Mouse (Mus musculus) left cerebral cortex, postnatal 14 days (tissue): ENCODE data around the gene Galp. TPM values are rescaled to one million over a fixed set of nuclear protein-coding genes. Genes with fewer than 3 reads are reported as not detected.
"Not testable (repeated sequence)": the region's sequence is repeated elsewhere in the genome, so short reads cannot be mapped to it uniquely, and the experiment has no call there.

ENCODE experiments used
- DNase-seq, 2 experiments: peaks; one replicate each; pipeline ENCODE4 v3.0.0; 2021 to 2022; ENCODE audit warnings: low spot score in 2 of 2, mixed read lengths in 1 of 2
- intact Hi-C: fragments of 180-260 bp; cut with DNase I; formaldehyde crosslinking; loops from one replicate; pipeline ENCODE4 v1.15.1; 2025
- total RNA-seq, 2 experiments: library from RNA; stranded (reverse); gene quantifications; 2 replicates each; pipeline ENCODE4 v1.2.3; 2021

Galp gene
- total RNA-seq, 2 experiments from 2014 or later: not detected

DNA sequence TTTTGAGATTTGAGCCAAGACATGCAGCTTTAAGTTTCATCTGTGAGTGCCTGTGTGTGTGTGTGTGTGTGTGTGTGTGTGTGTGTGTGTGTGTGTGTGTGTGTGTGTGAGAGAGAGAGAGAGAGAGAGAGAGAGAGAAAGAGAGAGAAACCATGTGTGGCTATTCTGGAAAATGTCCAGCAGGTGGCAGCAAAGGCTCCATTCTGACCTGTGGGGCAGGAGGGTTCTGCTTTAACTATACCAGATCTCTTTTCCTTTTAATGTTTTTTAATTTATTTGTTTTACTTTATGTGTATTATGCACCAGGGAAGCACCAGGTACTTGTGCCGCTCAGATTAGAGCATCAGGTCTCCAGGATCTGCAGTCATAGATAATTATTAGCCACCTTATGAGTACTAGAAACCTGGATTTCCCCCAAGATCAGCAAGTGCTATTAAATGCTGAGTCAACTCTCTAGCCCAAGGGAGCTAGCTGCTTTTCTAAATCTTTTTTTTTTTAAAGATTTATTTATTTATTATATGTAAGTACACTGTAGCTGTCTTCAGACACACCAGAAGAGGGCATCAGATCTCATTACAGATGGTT lies 44.0 kb downstream of the Galp start:
- DNase-seq: peak; percentile 20 to 43
- intact Hi-C loops: loop anchor here (5.0 kb wide), 1 partner anchor 41 kb away; no protein-coding TSS in a partner anchor

DNA sequence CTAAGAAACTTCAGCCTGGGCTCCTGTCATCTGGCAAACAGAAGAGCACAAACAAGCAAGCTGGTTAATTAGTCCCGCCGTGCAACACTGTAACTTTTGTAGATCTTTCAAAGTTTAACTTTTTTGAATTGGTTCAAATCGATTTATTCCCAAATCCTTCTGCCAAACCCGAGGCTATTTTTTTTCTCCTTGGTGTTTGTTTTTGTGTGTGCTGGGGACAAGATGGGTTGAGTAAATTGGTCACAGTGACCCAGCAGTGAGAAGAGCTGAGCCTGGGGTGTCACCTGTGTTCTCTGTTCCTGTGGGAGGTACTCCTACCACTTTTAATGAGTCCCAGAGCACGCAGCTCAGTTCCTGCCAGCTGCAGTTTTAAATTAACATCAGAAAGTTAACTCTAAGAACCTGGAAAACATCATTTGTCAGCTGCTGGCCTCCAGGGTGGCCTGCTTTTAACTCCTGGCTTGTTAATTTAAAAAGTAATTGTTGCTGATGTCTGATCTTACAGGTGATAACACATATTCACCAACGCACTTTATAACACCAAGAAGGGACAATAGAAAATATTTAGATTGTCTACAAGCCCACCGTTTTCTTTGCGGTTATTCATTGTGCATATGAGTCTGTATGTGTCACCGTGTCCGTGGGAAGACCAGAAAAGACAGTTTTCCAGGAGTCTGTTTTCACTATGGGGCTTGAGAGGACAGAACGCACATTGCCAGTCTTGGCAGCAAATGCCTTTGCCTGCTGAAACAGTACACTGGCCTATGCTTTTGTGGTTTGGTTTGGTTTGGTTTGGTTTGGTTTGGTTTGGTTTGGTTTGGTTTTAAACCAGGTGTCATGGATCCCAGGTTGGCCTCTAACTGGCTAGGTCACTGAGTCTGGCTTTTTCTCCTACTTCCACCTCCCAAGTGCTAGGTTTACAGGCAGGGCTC lies 47.7 kb downstream of the Galp start:
- intact Hi-C loops: loop anchor here (5.0 kb wide), 1 partner anchor 38 kb away; no protein-coding TSS in a partner anchor
- no peak for DNase-seq

DNA sequence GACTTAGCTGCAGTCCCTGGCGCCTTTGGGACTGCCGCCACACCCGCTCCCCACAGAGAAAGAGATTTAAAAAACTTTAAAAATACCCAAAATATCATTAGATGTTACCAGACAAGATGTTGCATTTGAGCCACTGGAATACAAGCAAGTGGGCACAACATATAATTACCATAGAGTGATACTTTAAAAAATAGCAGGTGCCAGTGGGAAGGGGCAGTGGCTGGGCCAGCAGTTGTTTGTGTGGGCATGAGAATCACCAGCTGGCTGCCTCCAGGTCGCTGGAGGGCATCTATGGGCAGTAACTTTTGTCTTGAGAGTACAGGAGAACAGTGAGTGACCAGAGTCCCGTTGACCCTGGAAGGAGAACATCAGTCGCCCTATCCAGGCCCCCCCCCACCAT lies 55.5 kb downstream of the Galp start, which contains the start of gene Epp13:
Gene Epp13, plus strand, starts transcription at position 301 of the 400 bp plus-strand sequence.
- DNase-seq: no peak
- intact Hi-C loops: no loop called here

GRCm38 (mm10) chr7:6254451-6254850 lies 57.6 kb downstream of the Galp start:
- intact Hi-C loops: no loop called here
- no peak for DNase-seq

- DNase-seq: no peak
- intact Hi-C loops: no loop called here
These were observed 60.5 kb downstream of the Galp start for GRCm38 (mm10) chr7:6257386-6257785.

- intact Hi-C loops: no loop called here
- no peak for DNase-seq
These were observed 61.6 kb downstream of the Galp start for GRCm38 (mm10) chr7:6258232-6259220.

- not testable (repeated sequence) for DNase-seq
These were observed 63.1 kb downstream of the Galp start for GRCm38 (mm10) chr7:6260004-6260403.

DNA sequence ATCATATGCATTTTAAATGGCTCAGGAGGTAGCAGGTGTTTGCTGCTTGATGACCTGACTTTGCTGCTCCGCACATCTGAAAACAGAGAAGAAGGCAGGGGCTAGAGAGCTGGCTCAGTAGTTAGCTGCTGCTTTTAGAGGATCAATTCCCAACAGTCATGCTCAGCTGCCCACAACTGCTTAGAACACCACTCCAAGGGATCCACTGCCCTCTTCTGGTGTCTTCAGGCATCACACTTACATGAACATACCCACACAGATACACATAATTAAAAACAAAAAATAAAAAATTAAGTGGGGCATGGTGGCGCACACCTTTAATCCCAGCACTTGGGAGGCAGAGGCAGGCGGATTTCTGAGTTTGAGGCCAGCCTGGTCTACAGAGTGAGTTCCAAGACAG lies 65.2 kb downstream of the Galp start:
- intact Hi-C loops: no loop called here
- no peak for DNase-seq

More at GRCm38 (mm10) chr7:6260004-6260403, 63.1 kb downstream of the Galp start:
- intact Hi-C loops: not testable (repeated sequence)

- DNase-seq: no peak
- intact Hi-C loops: no loop called here
These were observed 66.1 kb downstream of the Galp start for GRCm38 (mm10) chr7:6262984-6263383.

DNA sequence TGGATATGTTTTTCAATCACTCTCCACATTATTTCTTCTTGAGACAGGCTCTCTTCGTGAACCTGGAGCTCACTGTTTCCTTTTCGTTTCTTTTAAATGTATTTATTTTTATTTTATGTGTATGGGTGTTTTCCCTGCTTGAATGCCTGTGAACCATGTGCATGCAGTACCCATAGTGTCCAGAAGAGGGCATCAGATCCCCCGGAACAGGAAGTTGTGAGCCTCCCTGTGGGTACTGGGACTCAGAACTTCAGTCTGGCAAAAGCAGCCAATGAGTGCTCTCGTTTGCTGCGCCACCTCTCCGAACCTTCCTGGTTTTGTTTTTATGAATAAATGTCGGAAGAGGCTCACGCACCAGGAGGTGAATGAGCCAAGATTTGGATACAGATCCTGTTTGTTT lies 68.8 kb downstream of the Galp start:
- intact Hi-C loops: no loop called here
- peak in 1 of 2 experiments; percentile 19 for DNase-seq

Other genes starting within 250 kb of the Galp start
- not detected for gene Vmn1r65, start 186.1 kb upstream of the Galp start, total RNA-seq
- gene Nlrp4c, start 151.9 kb upstream of the Galp start, total RNA-seq: not detected
- gene Zfp787, start 41.1 kb upstream of the Galp start, total RNA-seq: 10 to 100 TPM; 26.9 to 29.1 TPM
- 10 to 100 TPM; 51.0 to 58.8 TPM for gene Zfp444, start 24.9 kb upstream of the Galp start, total RNA-seq
- not detected for gene Zscan5b, start 25.2 kb downstream of the Galp start, total RNA-seq
- not detected for gene Epp13, start 55.6 kb downstream of the Galp start, total RNA-seq
- 10 to 100 TPM; 10.1 to 12.1 TPM for gene Zfp667, start 89.5 kb downstream of the Galp start, total RNA-seq
- gene Zfp583, start 134.2 kb downstream of the Galp start, total RNA-seq: 10 to 100 TPM; 11.8 to 13.7 TPM
- 1 to 10 TPM; 7.4 to 7.5 TPM for gene Gm3854, start 146.7 kb downstream of the Galp start, total RNA-seq
- gene Zfp78, start 166.2 kb downstream of the Galp start, total RNA-seq: 1 to 10 TPM; 2.9 to 3.1 TPM
- 1 to 10 TPM; 5.0 to 8.9 TPM for gene Zfp28, start 186.2 kb downstream of the Galp start, total RNA-seq
- gene Smim17, start 201.6 kb downstream of the Galp start, total RNA-seq: 10 to 100 TPM; 15.7 to 17.9 TPM
- under 1 TPM in 1 of 2 experiments, not detected in 1; 0.37 TPM for gene Gm20715, start 213.2 kb downstream of the Galp start, total RNA-seq
- 1 to 10 TPM in 1 of 2 experiments, under 1 TPM in 1; 0.97 to 2.0 TPM for gene Olfr1344, start 241.6 kb downstream of the Galp start, total RNA-seq